Mouse (Mus musculus) lung, postnatal 0 days (tissue): ENCODE measurements around the gene Vamp4. TPM values are rescaled to one million over a fixed set of nuclear protein-coding genes. Genes with fewer than 3 reads are reported as not detected.

Source experiments
- ATAC-seq: fragments of 200-750 bp; cut with Nextera tagmentation; 2 replicates; pipeline ENCODE4 v1.8.0; 2017; ENCODE audit warnings: moderate library complexity
- DNase-seq: peaks from one replicate; pipeline ENCODE4 v3.0.0-alpha.2; 2016; ENCODE audit warnings: low spot score
- H3K27ac ChIP-seq: fragments of 300-500 bp; sonication (generic); 2 replicates; pipeline ENCODE4 v1.5.1; 2014; ENCODE audit warnings: antibody characterized with exemption, mild to moderate bottlenecking, low read length, mixed read lengths
- H3K27me3 ChIP-seq: fragments of 300-500 bp; sonication (generic); replicated peaks from 2 replicates; pipeline ENCODE4 v1.6.1; 2014; ENCODE audit warnings: low read length, mixed read lengths; ENCODE audit not compliant: insufficient read depth
- H3K36me3 ChIP-seq: fragments of 300-500 bp; sonication (generic); 2 replicates; pipeline ENCODE4 v1.6.1; 2014; ENCODE audit warnings: low read length, mixed read lengths; ENCODE audit not compliant: insufficient read depth
- H3K4me1 ChIP-seq: fragments of 300-500 bp; sonication (generic); 2 replicates; pipeline ENCODE4 v1.6.1; 2014; ENCODE audit warnings: antibody characterized with exemption, low read depth, low read length, mixed read lengths; ENCODE audit not compliant: insufficient read depth
- H3K4me2 ChIP-seq: fragments of 300-500 bp; sonication (generic); replicated peaks from 2 replicates; pipeline ENCODE4 v1.6.1; 2014; ENCODE audit warnings: low read depth, mild to moderate bottlenecking, low read length, moderate library complexity, mixed read lengths
- H3K4me3 ChIP-seq: fragments of 300-500 bp; sonication (generic); 2 replicates; pipeline ENCODE4 v1.5.1; 2014; ENCODE audit warnings: low read depth, low read length
- H3K9ac ChIP-seq: fragments of 300-500 bp; sonication (generic); replicated peaks from 2 replicates; pipeline ENCODE4 v1.6.1; 2014; ENCODE audit warnings: low read depth, mild to moderate bottlenecking
- H3K9me3 ChIP-seq: fragments of 300-500 bp; sonication (generic); 2 replicates; pipeline ENCODE4 v1.6.1; 2016; ENCODE audit warnings: low read length, mixed read lengths
- CTCF ChIP-seq: IDR thresholded peaks from 2 replicates; pipeline ENCODE4 v1.5.1; 2016; ENCODE audit warnings: antibody characterized with exemption, mild to moderate bottlenecking
- EP300 ChIP-seq: IDR thresholded peaks from 2 replicates; pipeline ENCODE4 v1.6.1; 2016; ENCODE audit warnings: antibody characterized with exemption, mild to moderate bottlenecking, control low read depth
- WGBS: fragments of 180-500 bp; shearing (Covaris S2); extraction: QIAGEN DNeasy Blood & Tissue Kit; methylation state at CpG from one replicate; pipeline ENCODE4 v1.1.7; 2014; 5-methylcytosine and 5-hydroxymethylcytosine counted together
- polyA plus RNA-seq: library from polyadenylated mRNA; unstranded; fragments of >200 nt; fragmentation: Nextera tagmentation; extraction: Ambion mirVana; gene quantifications from 2 replicates; pipeline ENCODE4 v1.2.1, GENCODE M21; 2015

Vamp4 gene
- 45.1 and 50.6 TPM in 2 replicates for polyA plus RNA-seq

GRCm38 (mm10) chr1:162570260-162570748 is at the start of gene Vamp4:
TSS of gene Vamp4 (plus strand) at chr1:162570515.
- Histone ChIP-seq H3K9me3 (no peaks in the 10 kb centered on the region), H3K36me3 (peaks cover 8% of the 10 kb centered on the region; the same call in 1 of the 2 replicates), H3K27ac (peak within 1 kb of the TSS; percentile 87), H3K4me1 (no peaks in the 10 kb centered on the region), H3K9ac (peak within 1 kb of the TSS; percentile 97), H3K4me3 (peak within 1 kb of the TSS; percentile 82), H3K27me3 (no peaks in the 10 kb centered on the region), H3K4me2 (peak within 1 kb of the TSS; percentile 65)
- WGBS = 0% methylated on average over 25 of the region's 43 CpGs
- ATAC-seq = peak; percentile 98
- peak; percentile 97 for DNase-seq
- TF ChIP-seq EP300 (no peak), CTCF (peak; percentile 80)

- DNase-seq = peak; percentile 19
- H3K36me3 ChIP-seq = peaks cover 7% of the 10 kb centered on the region; the same call in 1 of the 2 replicates
- H3K4me1 ChIP-seq = no peaks in the 10 kb centered on the region
- H3K9ac ChIP-seq = no peak overlapping the region
- no peak overlapping the region for H3K4me2 ChIP-seq
- H3K9me3 ChIP-seq = no peaks in the 10 kb centered on the region
- no peak overlapping the region for H3K27ac ChIP-seq
- TF ChIP-seq CTCF (peak; percentile 45), EP300 (no peak)
- H3K27me3 ChIP-seq = no peaks in the 10 kb centered on the region
- WGBS = 70% methylated on average over 2 of the region's 2 CpGs
- ATAC-seq = no peak
- H3K4me3 ChIP-seq = no peak overlapping the region
These were observed 40.7 kb upstream of the Vamp4 start for GRCm38 (mm10) chr1:162529651-162530050.

GRCm38 (mm10) chr1:162530666-162531065 is 39.6 kb upstream of the Vamp4 start:
- no peak for ATAC-seq
- H3K4me1 ChIP-seq = no peaks in the 10 kb centered on the region
- no peak for DNase-seq
- no peak overlapping the region for H3K27ac ChIP-seq
- H3K9ac ChIP-seq = no peak overlapping the region
- no peak overlapping the region for H3K4me3 ChIP-seq
- H3K4me2 ChIP-seq = no peak overlapping the region
- H3K9me3 ChIP-seq = no peaks in the 10 kb centered on the region
- 96% methylated on average over 1 of the region's 1 CpGs for WGBS
- peaks cover 12% of the 10 kb centered on the region; the same call in 1 of the 2 replicates for H3K36me3 ChIP-seq
- TF ChIP-seq CTCF (no peak), EP300 (no peak)
- H3K27me3 ChIP-seq = no peaks in the 10 kb centered on the region

- 61% methylated on average over 4 of the region's 4 CpGs for whole genome bisulfite sequencing
These were observed 38.7 kb upstream of the Vamp4 start for GRCm38 (mm10) chr1:162531584-162531983.

GRCm38 (mm10) chr1:162532330-162532729 is 38.0 kb upstream of the Vamp4 start:
- H3K4me2 ChIP-seq = no peak overlapping the region
- no peak for TF ChIP-seq CTCF
- no peak for TF ChIP-seq EP300
- ATAC-seq (no peak), DNase-seq (no peak)
- H3K9ac ChIP-seq = no peak overlapping the region
- 78% methylated on average over 4 of the region's 4 CpGs for WGBS
- H3K27ac ChIP-seq = no peak overlapping the region
- no peaks in the 10 kb centered on the region for H3K27me3 ChIP-seq
- no peaks in the 10 kb centered on the region for H3K4me1 ChIP-seq
- peaks cover 28% of the 10 kb centered on the region for H3K36me3 ChIP-seq
- H3K9me3 ChIP-seq = no peaks in the 10 kb centered on the region
- no peak overlapping the region for H3K4me3 ChIP-seq

More at GRCm38 (mm10) chr1:162531584-162531983, 38.7 kb upstream of the Vamp4 start:
- no peak for ATAC-seq
- TF ChIP-seq CTCF (peak; percentile 63), EP300 (no peak)
- Histone ChIP-seq H3K27ac (no peak overlapping the region), H3K4me1 (no peaks in the 10 kb centered on the region), H3K9ac (no peak overlapping the region), H3K27me3 (no peaks in the 10 kb centered on the region), H3K4me3 (no peak overlapping the region), H3K36me3 (peaks cover 21% of the 10 kb centered on the region), H3K9me3 (no peaks in the 10 kb centered on the region), H3K4me2 (no peak overlapping the region)
- no peak for DNase-seq

- H3K9ac ChIP-seq = no peak overlapping the region
- H3K4me3 ChIP-seq = no peak overlapping the region
- no peak for TF ChIP-seq EP300
- TF ChIP-seq CTCF = no peak
- H3K27ac ChIP-seq = no peak overlapping the region
- ATAC-seq (no peak), DNase-seq (no peak)
- H3K4me1 ChIP-seq = no peaks in the 10 kb centered on the region
- H3K27me3 ChIP-seq = no peaks in the 10 kb centered on the region
- no peak overlapping the region for H3K4me2 ChIP-seq
- H3K9me3 ChIP-seq = no peaks in the 10 kb centered on the region
- H3K36me3 ChIP-seq = peaks cover 31% of the 10 kb centered on the region
- 93% methylated on average over 14 of the region's 14 CpGs for WGBS
These were observed 36.4 kb upstream of the Vamp4 start for GRCm38 (mm10) chr1:162533766-162534560.
